Mouse (Mus musculus) gastrocnemius, postnatal 14 days (tissue): ENCODE measurements around the gene Olfr1093. TPM values are rescaled to one million over a fixed set of nuclear protein-coding genes. Genes with fewer than 3 reads are reported as not detected.

Source experiments
- DNase-seq: peaks from one replicate; pipeline ENCODE4 v3.0.0; 2021; ENCODE audit warnings: mixed read lengths
- intact Hi-C: fragments of 180-260 bp; cut with DNase I; formaldehyde crosslinking; loops from one replicate; pipeline ENCODE4 v1.15.1; 2025; ENCODE audit warnings: low total_unique reads
- long read RNA-seq, 2 experiments: library from polyadenylated mRNA; stranded (forward); transcript quantifications; one replicate each; pipeline ENCODE4 v2.0.0; 2021
- total RNA-seq, 2 experiments: library from RNA; stranded (reverse); gene quantifications; 2 replicates each; pipeline ENCODE4 v1.2.3; 2021

The Olfr1093 gene
- not detected for total RNA-seq
- long read RNA-seq, experiment 1: 0 reads
- long read RNA-seq, experiment 2: 0 reads

- intact Hi-C loops: no loop called here
- DNase-seq: no peak
Measured at GRCm38 (mm10) chr2:86782179-86782578, at the start of gene Olfr1093. Olfr1093 (plus strand) TSS chr2:86782479.

- no peak for DNase-seq
- intact Hi-C loops: no loop called here
Measured at GRCm38 (mm10) chr2:86733601-86734000, 48.7 kb upstream of the Olfr1093 start, which contains the start of gene Olfr1089. Olfr1089 (minus strand) TSS chr2:86733701.

DNA sequence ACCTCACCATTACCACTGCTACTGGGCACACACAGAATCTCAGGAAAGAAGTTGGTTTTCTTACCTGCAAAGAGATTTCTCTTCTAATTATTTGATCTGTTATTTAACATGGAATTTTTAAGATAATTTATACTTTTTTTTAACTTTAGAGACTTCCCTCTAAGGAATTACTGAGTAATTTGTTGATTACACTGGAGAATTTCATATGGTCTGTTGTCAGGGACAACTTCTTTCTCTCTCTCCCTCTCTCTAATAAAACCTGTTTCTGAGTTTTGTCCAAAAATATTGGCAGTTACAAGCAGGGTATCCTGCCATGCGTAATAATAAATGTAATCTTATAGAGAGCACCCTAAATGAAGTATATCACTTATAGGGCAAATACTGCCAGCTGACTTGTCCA is 23.4 kb upstream of the Olfr1093 start, which contains the start of gene Olfr1090:
Olfr1090 (minus strand) TSS at position 101 of the 400 bp plus-strand sequence.
- DNase-seq: no peak
- intact Hi-C loops: no loop called here

DNA sequence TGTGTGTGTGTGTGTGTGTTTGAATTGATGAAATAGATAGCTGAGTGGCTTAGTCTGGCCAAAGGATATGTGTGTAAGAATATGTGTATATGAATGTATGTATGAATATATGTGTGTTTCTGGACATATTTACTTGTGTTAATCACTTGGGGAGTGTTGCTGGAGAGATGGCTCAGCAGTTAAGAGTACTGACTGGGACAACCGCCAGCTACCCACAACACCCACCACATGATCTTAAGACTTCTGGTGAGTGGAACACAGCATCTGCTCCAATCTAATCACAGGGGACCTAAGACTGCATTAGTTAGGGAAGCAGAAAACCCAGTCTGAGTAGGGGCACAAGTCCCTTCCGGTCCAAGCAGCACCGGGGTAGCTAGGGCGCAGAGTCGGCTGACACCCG is 21.2 kb upstream of the Olfr1093 start:
- DNase-seq: no peak
- intact Hi-C loops: no loop called here

GRCm38 (mm10) chr2:86809918-86810317 is 27.6 kb downstream of the Olfr1093 start, which contains the start of gene Olfr141:
Olfr141 (minus strand) TSS chr2:86810018.
- no peak for DNase-seq
- intact Hi-C loops: no loop called here

DNA sequence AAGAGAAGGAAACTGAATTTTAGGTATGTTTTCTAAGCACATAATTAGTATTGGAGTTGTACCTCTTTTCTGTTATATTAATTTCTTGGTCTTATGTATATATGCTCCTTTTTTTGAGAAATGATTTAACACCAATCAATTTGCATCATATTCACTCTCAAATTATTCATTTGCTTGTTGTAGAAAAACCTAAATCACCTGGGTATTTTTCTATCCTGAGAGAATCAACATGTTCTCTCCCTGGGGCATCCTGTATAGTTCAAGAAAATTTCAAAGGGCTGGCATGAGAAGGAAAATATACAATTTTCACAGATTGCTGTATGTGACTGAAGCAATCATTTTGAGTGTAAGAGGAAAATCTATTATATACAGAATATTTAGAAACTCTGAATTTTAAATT is 42.1 kb downstream of the Olfr1093 start, which contains the start of gene Olfr1094:
Olfr1094 (plus strand) TSS at position 301 of the 400 bp plus-strand sequence.
- no peak for DNase-seq

More for the DNA sequence above, 42.1 kb downstream of the Olfr1093 start, which contains the start of gene Olfr1094:
- intact Hi-C loops: no loop called here

Other genes starting within 250 kb of the Olfr1093 start
- not detected for gene Olfr1079, start 240.0 kb upstream of the Olfr1093 start, total RNA-seq
- not detected for gene Olfr1080, start 224.2 kb upstream of the Olfr1093 start, total RNA-seq
- gene Olfr1082, start 183.5 kb upstream of the Olfr1093 start, total RNA-seq: not detected
- not detected for gene Olfr1084, start 142.8 kb upstream of the Olfr1093 start, total RNA-seq
- gene Olfr1085, start 120.5 kb upstream of the Olfr1093 start, total RNA-seq: not detected
- not detected for gene Olfr1086, start 102.4 kb upstream of the Olfr1093 start, total RNA-seq
- not detected for gene Olfr1087, start 84.1 kb upstream of the Olfr1093 start, total RNA-seq
- gene Olfr1089, start 48.8 kb upstream of the Olfr1093 start, total RNA-seq: not detected
- gene Olfr1090, start 23.5 kb upstream of the Olfr1093 start, total RNA-seq: not detected
- gene Olfr141, start 27.5 kb downstream of the Olfr1093 start, total RNA-seq: not detected
- not detected for gene Olfr1094, start 42.2 kb downstream of the Olfr1093 start, total RNA-seq
- not detected for gene Olfr1095, start 69.2 kb downstream of the Olfr1093 start, total RNA-seq
- not detected for gene Gm13723, start 92.3 kb downstream of the Olfr1093 start, total RNA-seq
- not detected for gene Olfr1097, start 109.7 kb downstream of the Olfr1093 start, total RNA-seq
- gene Olfr1098, start 142.1 kb downstream of the Olfr1093 start, total RNA-seq: not detected
- not detected for gene Olfr1099, start 178.2 kb downstream of the Olfr1093 start, total RNA-seq
- not detected for gene Olfr1100, start 197.5 kb downstream of the Olfr1093 start, total RNA-seq
- gene Olfr1101, start 208.7 kb downstream of the Olfr1093 start, total RNA-seq: not detected
- not detected for gene Olfr1102, start 215.9 kb downstream of the Olfr1093 start, total RNA-seq
- not detected for gene Olfr1104, start 244.6 kb downstream of the Olfr1093 start, total RNA-seq